Mouse (Mus musculus) ES-E14 (cell line): Measurements from ENCODE around the gene Zfp512. TPM values are rescaled to one million over a fixed set of nuclear protein-coding genes. Genes with fewer than 3 reads are reported as not detected.

Source experiments
- DNase-seq: peaks from one replicate; pipeline ENCODE4 v3.0.0-alpha.2; 2013; ENCODE audit warnings: low read depth, low spot score
- H3K27ac ChIP-seq: 2 replicates; pipeline ENCODE4 v1.5.1; 2012; ENCODE audit warnings: low read depth, mild to moderate bottlenecking, low read length, moderate library complexity, mixed read lengths; ENCODE audit not compliant: poor library complexity, insufficient read depth, severe bottlenecking
- H3K36me3 ChIP-seq: 2 replicates; pipeline ENCODE4 v1.6.1; 2012; ENCODE audit warnings: mild to moderate bottlenecking, low read length, moderate library complexity, mixed read lengths; ENCODE audit not compliant: control insufficient read depth, poor library complexity, insufficient read depth, severe bottlenecking
- H3K4me1 ChIP-seq, 2 experiments: fragments of 150-350 bp in 1 of 2; sonication (generic) in 1 of 2; 2 replicates each; pipeline ENCODE4 v1.6.1; 2012; ENCODE audit warnings: low read length in 2 of 2, mild to moderate bottlenecking in 1 of 2, mixed read lengths in 1 of 2; ENCODE audit not compliant: control insufficient read depth in 2 of 2, insufficient read depth in 2 of 2, poor library complexity in 1 of 2
- H3K4me3 ChIP-seq, 2 experiments: fragments of 150-350 bp in 1 of 2; sonication (generic) in 1 of 2; 2 replicates each; pipeline ENCODE4 v1.5.1; 2012; ENCODE audit warnings: low read length in 2 of 2, low read depth in 1 of 2, mild to moderate bottlenecking in 1 of 2, mixed read lengths in 1 of 2; ENCODE audit not compliant: insufficient read depth in 1 of 2, poor library complexity in 1 of 2, severe bottlenecking in 1 of 2
- H3K9ac ChIP-seq: 2 replicates; pipeline ENCODE4 v1.6.1; 2012; ENCODE audit warnings: low read depth, mild to moderate bottlenecking, low read length, mixed read lengths; ENCODE audit not compliant: poor library complexity, insufficient read depth, severe bottlenecking
- H3K9me3 ChIP-seq: fragments of 150-350 bp; sonication (generic); 2 replicates; pipeline ENCODE4 v1.6.1; 2012; ENCODE audit warnings: low read depth, mild to moderate bottlenecking, low read length; ENCODE audit not compliant: control insufficient read depth, insufficient read depth
- CHD2 ChIP-seq: IDR thresholded peaks from 2 replicates; pipeline ENCODE4 v1.6.1; 2014; ENCODE audit warnings: mild to moderate bottlenecking, low read depth, low read length, inconsistent platforms
- HCFC1 ChIP-seq: IDR thresholded peaks from 2 replicates; pipeline ENCODE4 v1.6.1; 2012; ENCODE audit warnings: low read length, inconsistent platforms, borderline replicate concordance; ENCODE audit not compliant: insufficient read depth
- MAFK ChIP-seq: IDR thresholded peaks from 2 replicates; pipeline ENCODE4 v1.6.1; 2014; ENCODE audit warnings: mild to moderate bottlenecking, low read depth, low read length, inconsistent platforms; ENCODE audit not compliant: insufficient read depth
- ZC3H11A ChIP-seq: IDR thresholded peaks from 2 replicates; pipeline ENCODE4 v1.6.1; 2012; ENCODE audit warnings: low read depth, mild to moderate bottlenecking, inconsistent platforms, low read length, borderline replicate concordance
- ZNF384 ChIP-seq: IDR thresholded peaks from 2 replicates; pipeline ENCODE4 v1.6.1; 2012; ENCODE audit warnings: low read depth, low read length, inconsistent platforms
- in situ Hi-C, 2 experiments: fragments of 600-800 bp; cut with MboI; formaldehyde crosslinking; loops; one replicate each; pipeline ENCODE4 v1.15.1; 2025; ENCODE audit warnings: low sequenced_read_pairs in 2 of 2, inconsistent platforms in 1 of 2; ENCODE audit not compliant: unreplicated experiment in 2 of 2
- total RNA-seq: library from RNA; depleted of rRNA; stranded (reverse); fragments of 300-350 nt; gene quantifications from 2 replicates; pipeline ENCODE4 v1.2.3, GENCODE M21; 2012; rRNA removed

Zfp512 gene
- total RNA-seq, 1 experiment, result 32.3 TPM

DNA sequence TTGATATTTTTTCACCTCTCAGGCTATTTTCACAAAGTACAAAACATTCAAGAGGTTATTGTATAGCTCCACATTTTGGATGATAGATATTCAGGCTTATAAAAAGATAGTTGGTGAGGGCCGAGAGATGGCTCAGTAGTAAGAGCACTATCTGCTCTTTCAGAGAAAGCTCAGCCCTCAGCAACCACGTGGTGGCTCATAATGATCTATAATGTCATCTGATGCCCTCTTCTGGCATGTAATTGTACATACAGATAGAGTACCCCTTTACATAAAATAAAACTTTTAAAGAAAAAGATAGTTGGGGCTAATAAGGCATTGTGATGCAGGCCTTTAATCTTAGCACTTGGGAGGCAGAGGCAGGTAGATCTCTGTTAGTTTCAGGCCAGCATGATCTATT, 76.3 kb downstream of the Zfp512 start:
- Histone ChIP-seq H3K4me3 (no peak overlapping the region), H3K9me3 (no peaks in the 10 kb centered on the region), H3K4me1 (peaks cover 0 to 6% of the 10 kb centered on the region in 2 experiments; a peak in 2 of 4 replicates), H3K36me3 (peaks cover 10% of the 10 kb centered on the region), H3K27ac (no peak overlapping the region), H3K9ac (no peak overlapping the region)
- DNase-seq, result no peak
- in situ Hi-C loops, result no loop called here
- TF ChIP-seq ZC3H11A, result no peak
- no peak for TF ChIP-seq ZNF384
- TF ChIP-seq MAFK, result no peak
- TF ChIP-seq HCFC1, result no peak
- TF ChIP-seq CHD2, result no peak

Other genes starting within 250 kb of the Zfp512 start
- 285 and 294 TPM in 2 replicates for gene Ppm1g, start 231.7 kb upstream of the Zfp512 start, total RNA-seq
- 42.4 and 53.1 TPM in 2 replicates for gene Nrbp1, start 211.6 kb upstream of the Zfp512 start, total RNA-seq
- not detected in 2 replicates for gene Gm9970, start 211.2 kb upstream of the Zfp512 start, total RNA-seq
- gene Krtcap3, start 200.7 kb upstream of the Zfp512 start, total RNA-seq, result 10.5 and 24.6 TPM in 2 replicates
- gene Ift172, start 161.3 kb upstream of the Zfp512 start, total RNA-seq, result 26.9 and 38.1 TPM in 2 replicates
- 14.2 and 23.2 TPM in 2 replicates for gene Fndc4, start 156.4 kb upstream of the Zfp512 start, total RNA-seq
- gene Gckr, start 155.0 kb upstream of the Zfp512 start, total RNA-seq, result 0.04 TPM in 1 of 2 replicates, not detected in the other
- 2.4 TPM in 2 replicates for gene 4930548H24Rik, start 33.3 kb downstream of the Zfp512 start, total RNA-seq
- gene Gpn1, start 42.3 kb downstream of the Zfp512 start, total RNA-seq, result 69.7 and 82.8 TPM in 2 replicates
- 26.5 and 30.2 TPM in 2 replicates for gene Slc4a1ap, start 74.6 kb downstream of the Zfp512 start, total RNA-seq
- gene Supt7l, start 75.4 kb downstream of the Zfp512 start, total RNA-seq, result 22.4 and 24.8 TPM in 2 replicates
- gene Mrpl33, start 144.5 kb downstream of the Zfp512 start, total RNA-seq, result 170 and 172 TPM in 2 replicates
- gene Rbks, start 245.2 kb downstream of the Zfp512 start, total RNA-seq, result 2.1 and 2.2 TPM in 2 replicates
- 33.9 and 43.1 TPM in 2 replicates for gene Babam2, start 245.3 kb downstream of the Zfp512 start, total RNA-seq